Mouse (Mus musculus): ENCODE measurements at regions not wholly inside any gene's neighbourhood (a gene's known extent, or its start where the extent isn't known, plus 50 kb on each side); places are given as distances from the start of the nearest gene placed in this dataset.

- peak; percentile 14 for DNase-seq (ENCODE audit: low spot score)
Measured at GRCm38 (mm10) chr4:95230461-95230860, 178.4 kb upstream of the Jun start.

- peak; percentile 9 for DNase-seq (ENCODE audit: low spot score)
Measured at GRCm38 (mm10) chr4:95233034-95233433, 181.0 kb upstream of the Jun start.

- no peak for DNase-seq (ENCODE audit: low spot score)
Measured at GRCm38 (mm10) chr4:95234030-95234555, 182.1 kb upstream of the Jun start.

DNA sequence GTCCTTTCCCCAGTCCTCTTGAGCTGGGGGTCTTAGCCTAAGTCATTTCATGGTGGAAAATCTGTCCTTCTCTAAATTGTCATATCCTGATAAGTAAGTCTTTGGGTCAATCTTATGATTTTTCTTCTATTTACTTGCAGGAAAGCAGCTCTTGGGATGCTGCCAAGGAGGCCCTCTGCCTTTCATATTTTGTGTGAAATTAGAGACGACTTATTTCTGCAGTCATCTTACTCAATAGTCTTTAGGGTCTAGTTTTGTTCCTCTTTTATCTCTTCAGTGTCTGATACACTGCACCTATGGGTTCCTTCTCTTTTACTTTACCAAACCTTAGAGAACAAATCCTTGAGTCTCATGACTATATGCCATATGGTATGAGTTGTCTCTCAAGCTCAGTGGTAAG, 196.0 kb upstream of the Jun start:
- DNase-seq (ENCODE audit: low spot score) = no peak

- DNase-seq (ENCODE audit: low spot score) = no peak
Measured at GRCm38 (mm10) chr4:95249031-95249430, 197.0 kb upstream of the Jun start.

DNA sequence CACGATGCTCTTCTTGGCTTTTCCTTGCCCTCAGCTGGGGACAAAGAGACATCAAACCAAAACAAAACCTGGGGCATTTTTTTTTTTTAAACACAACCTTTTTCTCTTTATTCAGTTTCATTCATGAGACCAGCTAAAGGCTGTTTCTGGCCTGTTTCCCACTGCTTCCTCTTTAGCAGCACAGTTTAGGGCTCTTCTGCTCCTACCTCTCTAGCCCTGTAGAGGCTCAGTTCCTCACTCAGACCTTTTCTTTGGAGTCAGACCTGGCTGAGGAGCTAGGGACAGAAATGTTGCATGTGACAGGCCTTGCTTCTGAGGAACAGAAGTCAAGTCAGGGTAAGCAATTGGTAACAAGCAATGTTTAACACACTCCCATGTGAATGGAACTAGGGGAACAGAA, 198.1 kb upstream of the Jun start:
- no peak for DNase-seq (ENCODE audit: low spot score)

DNA sequence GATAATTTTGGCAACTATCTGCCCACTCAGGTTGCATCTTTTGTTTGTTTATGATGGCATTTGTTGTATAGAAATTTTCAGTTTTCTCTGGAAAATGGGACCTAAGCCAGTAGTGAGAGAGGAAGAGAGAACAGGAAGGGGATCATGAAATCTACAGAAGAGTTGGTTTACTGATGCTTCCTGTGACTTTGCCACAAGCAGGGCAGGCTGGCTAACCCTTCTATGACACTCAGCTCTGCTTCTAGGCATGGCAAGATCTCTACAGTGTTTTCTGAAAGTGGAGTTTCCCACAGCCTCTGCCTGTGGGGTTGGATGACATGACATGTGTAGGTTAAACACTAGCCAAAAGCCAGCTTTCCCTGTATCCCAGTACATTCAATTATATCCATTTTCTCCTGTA, 217.7 kb upstream of the Jun start:
- no peak for DNase-seq (ENCODE audit: low spot score)

DNA sequence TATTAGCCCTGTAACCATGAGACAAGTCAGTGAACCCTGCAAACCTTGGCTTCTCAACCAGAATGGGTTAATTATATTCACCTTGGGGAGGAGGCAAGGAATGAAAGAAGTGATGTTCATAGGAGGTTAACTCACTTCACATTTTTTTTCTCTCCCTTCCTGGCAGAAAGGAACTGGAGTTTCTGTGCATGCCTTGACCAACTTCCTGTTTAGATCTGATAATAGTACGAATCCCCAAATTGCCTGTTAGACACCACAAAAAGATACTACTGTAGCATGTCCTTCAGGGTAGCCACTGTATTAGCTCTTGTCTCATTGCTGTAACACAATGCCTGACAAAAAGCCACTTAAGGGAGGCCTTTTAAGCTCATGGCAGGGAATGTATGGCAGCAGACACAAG, 218.4 kb upstream of the Jun start:
- no peak for DNase-seq (ENCODE audit: low spot score)

DNA sequence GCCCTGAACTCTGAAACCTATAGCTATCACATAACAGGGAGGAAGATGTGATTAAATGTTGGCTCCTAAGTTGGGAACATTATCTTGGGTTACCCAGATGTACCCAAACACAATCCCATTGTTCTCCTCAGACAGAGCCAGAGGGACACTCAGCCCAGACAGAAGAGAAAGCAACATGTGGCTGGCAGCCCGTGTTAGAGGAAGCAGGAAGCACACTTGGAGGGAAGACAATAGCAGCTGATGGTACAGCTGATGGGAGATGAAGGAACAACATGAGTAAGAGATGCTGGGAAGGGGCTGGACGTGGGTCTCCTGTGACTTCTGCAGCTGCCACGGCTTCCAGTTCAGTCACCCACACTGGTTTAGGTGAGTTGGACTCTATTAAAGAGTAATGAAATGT, 224.2 kb upstream of the Jun start:
- peak; percentile 77 for DNase-seq (ENCODE audit: low spot score)

GRCm38 (mm10) chr4:95277989-95278713, 226.1 kb upstream of the Jun start:
- peak; percentile 17 for DNase-seq (ENCODE audit: low spot score)

DNA sequence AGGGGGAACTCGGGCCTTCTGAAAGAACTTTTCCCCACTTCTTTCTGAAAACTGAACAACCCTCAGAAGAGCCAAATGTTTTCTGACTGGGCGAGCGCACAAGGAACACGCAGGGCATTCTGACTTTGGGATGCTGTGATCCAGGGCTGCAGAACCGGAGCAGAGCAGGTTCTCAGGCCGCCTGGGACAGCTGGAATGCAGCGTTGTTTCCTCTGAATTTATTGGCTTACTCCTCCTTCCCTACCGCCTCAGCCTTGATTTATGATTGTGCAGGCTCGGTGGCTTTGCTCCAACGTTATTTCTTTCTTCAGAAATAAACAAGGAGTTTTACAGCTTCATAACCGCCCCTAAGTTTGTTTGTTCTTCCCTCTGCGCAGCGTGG, 226.7 kb upstream of the Jun start:
- peak; percentile 49 for DNase-seq (ENCODE audit: low spot score)

GRCm38 (mm10) chr4:95279200-95279599, 227.2 kb upstream of the Jun start:
- no peak for DNase-seq (ENCODE audit: low spot score)

- no peak for DNase-seq (ENCODE audit: low spot score)
Measured at GRCm38 (mm10) chr4:95282083-95282482, 230.1 kb upstream of the Jun start.

- DNase-seq (ENCODE audit: low spot score) = peak; percentile 55
Measured at GRCm38 (mm10) chr4:95283789-95284188, 231.8 kb upstream of the Jun start.

DNA sequence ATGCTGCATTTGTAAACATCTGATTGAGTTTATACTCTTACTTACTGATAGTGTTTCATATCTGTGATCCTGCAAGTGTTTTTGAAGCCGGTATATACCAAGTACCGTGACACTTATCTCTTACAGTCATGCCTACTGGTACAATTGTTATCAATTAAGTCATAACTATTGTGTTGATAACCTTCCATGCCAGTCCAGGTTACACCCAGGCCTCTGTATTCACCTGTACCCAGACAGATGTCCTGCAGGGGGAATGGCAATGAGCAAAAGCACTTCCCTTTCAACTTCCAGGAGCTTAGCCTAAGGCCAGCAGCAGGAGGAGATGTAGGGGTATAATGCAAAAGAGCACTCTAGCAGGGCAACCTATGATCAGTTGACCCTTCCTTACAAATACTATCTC, 232.2 kb upstream of the Jun start:
- no peak for DNase-seq (ENCODE audit: low spot score)

DNA sequence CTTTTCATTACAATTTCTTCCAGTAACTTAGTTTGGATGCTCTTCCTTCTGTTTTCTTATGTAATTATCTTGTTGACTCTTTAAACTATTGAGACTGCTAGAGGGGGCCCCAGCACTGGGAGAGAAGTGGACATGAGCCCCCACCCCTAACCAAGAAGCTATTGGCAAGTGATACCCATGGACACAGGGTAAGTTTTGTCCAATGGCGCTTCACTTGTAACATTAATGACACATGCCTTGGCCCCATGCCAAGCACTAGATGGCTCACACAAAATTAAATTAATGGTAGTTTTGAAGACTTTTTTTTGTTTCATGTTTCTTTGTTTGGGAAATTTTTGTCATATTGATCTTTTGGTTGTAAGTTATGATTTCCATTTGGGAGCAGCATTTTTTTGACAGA, 232.7 kb upstream of the Jun start:
- no peak for DNase-seq (ENCODE audit: low spot score)

DNA sequence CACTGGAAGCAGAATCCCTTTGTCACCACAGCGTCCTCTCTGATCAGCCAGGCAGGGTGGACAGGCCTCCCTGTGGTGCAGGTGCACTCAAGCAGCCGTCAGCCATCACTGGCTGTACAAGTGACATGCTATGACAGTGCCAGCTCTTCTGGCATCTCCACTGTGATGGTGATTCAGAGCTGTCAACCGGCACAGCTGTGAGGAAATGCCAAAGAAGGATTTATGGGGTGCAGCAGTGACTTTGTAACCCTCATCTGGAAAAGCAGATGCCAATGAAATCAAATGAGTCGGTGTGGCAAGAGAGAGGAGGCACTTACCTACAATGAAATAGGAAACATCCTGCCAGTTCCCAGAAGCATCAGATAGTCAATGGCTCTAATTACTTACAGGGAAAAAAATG, 238.3 kb upstream of the Jun start:
- DNase-seq (ENCODE audit: low spot score) = no peak

DNA sequence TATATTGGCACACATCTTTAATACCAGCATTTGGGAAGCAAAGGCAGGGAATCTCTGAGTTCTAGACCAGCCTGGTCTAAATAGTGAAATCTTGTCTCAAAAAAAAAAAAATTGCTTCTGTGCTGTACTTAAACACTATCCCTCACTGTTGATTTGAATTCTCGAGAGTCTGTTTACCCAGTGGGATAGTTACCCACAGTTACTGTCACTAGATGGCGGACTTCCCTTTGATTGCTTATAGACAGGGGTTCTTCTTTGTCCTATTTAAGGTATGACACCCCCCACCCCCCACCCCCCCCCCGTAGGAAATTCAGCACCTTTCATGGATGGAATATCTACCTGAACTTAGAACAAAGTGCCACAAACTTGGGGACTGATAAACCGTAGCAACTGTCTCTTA, 242.1 kb upstream of the Jun start:
- no peak for DNase-seq (ENCODE audit: low spot score)

- no peak for DNase-seq (ENCODE audit: low spot score)
Measured at GRCm38 (mm10) chr4:95301907-95302306, 249.9 kb upstream of the Jun start.

GRCm38 (mm10) chr4:95303337-95303736, 251.3 kb upstream of the Jun start:
- peak; percentile 52 for DNase-seq (ENCODE audit: low spot score)

DNA sequence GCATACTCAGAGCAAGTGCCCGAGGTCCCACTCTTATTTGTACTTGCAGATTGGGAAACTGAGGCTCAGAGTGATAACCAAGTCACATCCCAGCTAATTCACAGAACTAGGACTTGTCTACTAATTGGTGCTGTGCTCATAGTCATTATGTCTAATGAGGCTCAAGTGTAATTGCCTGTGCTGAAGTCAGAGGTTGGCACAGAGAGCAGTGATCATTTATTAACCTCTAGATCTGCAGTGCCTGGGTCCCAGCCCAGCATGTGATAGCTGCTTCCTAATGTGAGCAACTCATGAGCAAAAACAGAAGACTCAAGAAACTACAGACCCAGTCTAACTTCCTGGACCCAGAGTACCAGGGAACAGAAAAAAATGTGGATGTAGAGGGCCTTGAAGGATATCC, 252.0 kb upstream of the Jun start:
- no peak for DNase-seq (ENCODE audit: low spot score)

DNA sequence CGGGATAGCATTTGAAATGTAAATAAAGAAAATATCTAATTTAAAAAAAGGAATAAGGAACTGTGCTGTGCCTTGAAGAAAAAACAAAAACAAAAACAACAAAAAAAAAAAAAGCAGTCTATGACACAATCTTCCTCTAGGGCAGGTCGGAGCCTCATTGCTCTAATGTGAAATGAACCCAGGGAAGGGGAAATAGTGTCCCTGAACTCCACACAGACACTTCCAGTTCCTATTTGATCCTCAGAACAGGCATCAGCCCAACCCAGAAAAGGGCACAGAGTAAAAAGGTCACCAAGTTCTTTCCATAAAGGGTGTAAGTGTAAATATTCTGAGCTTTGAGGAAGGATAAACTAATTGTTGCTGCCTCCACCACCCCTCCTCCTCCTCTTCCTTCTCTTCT, 250.2 kb upstream of the Fggy start:
- DNase-seq (ENCODE audit: low spot score) = no peak

GRCm38 (mm10) chr4:95308469-95308895, 248.8 kb upstream of the Fggy start:
- DNase-seq (ENCODE audit: low spot score) = no peak

GRCm38 (mm10) chr4:95310410-95310809, 246.9 kb upstream of the Fggy start:
- peak; percentile 40 for DNase-seq (ENCODE audit: low spot score)
